Comparison of ENCODE assay signal across 10 mouse cellular contexts in the genomic region with DNA sequence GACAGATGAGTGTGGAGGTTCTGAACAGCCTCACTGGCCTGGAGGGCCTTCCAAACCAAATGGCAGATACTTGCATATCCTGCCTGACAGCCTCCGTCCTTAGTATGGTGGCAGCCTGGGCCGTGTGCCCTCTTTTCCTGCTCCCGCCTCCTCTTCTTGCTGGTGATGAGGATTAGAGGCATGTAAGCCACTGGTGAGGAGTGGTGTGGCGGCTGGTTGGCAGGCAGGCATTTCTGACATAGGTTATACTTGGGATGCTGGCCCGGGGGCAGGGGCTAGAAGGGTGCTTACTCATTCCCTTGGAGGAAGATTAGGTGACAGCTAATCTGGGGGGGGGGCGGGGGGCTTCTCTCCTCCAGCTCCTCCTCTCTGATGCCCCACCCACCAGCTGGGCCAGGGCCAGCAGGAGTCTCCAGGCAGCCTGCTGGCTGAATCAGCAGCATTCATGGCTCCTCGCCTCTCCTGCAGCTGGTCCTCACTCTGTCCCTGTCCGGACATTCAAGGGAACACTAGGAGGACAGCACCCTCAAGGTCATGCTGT. TPM values are rescaled to one million over a fixed set of nuclear protein-coding genes. Genes with fewer than 3 reads are reported as not detected.
DNase-seq lines count a peak whose midpoint lies in the region; ATAC-seq lines count a peak whose summit lies in the region.
"Had no signal": no experiment of that assay in that cellular context is flagged by ENCODE, and none has a peak within 500 bp of the region (broad histone marks: within the 10 kb centered on the region; RNA-seq: fewer than 3 reads in every experiment).

No protein-coding gene starts in this region.

- no peaks in the 10 kb centered on the region for H3K9me3 ChIP-seq in hindbrain, embryonic 15.5 days
- H3K9me3 ChIP-seq: embryonic facial prominence, embryonic 15.5 days had no signal

- H3K4me1 ChIP-seq in hindbrain, embryonic 15.5 days (replicated peaks), result peaks cover 64% of the 10 kb centered on the region

- DNase-seq in cerebellum, adult 11-12 months, result peak; percentile 76
- peak; percentile 52 to 76 for DNase-seq in cerebellum, postnatal 25 days
- DNase-seq in neural tube, embryonic 10.5 days (ENCODE audit: extremely low spot score, low spot score), result peak; percentile 34
- no peak for DNase-seq in liver
- DNase-seq in thymus, postnatal 25 days, result no peak
- DNase-seq: kidney, adult 8-10 months had no signal

- H3K4me2 ChIP-seq in hindbrain, embryonic 15.5 days, result peak overlapping the region; percentile 48
- H3K4me2 ChIP-seq: embryonic facial prominence, embryonic 15.5 days had no signal

- H3K27me3 ChIP-seq in hindbrain, embryonic 15.5 days, result no peaks in the 10 kb centered on the region

- H3K36me3 ChIP-seq in hindbrain, embryonic 15.5 days, result no peaks in the 10 kb centered on the region
- H3K36me3 ChIP-seq: embryonic facial prominence, embryonic 15.5 days had no signal

- WGBS in hindbrain, embryonic 15.5 days, result 11% methylated on average over 8 of the region's 8 CpGs

- ATAC-seq in hindbrain, embryonic 15.5 days (ENCODE audit: low FRiP score, low read depth), result peak; percentile 12; the same call in 1 of the 2 replicates
- no peak for ATAC-seq in activated CD4-positive, CD25-positive, alpha-beta regulatory T cell, adult 4 months
- ATAC-seq in megakaryocyte, adult 5-6 weeks (ENCODE audit: poor library complexity, severe bottlenecking), result no peak

- H3K27ac ChIP-seq in hindbrain, embryonic 15.5 days (replicated peaks), result peak overlapping the region; percentile 46; the same call in 1 of the 2 replicates
- H3K27ac ChIP-seq: embryonic facial prominence, embryonic 15.5 days had no signal

- H3K4me3 ChIP-seq in hindbrain, embryonic 15.5 days, result peak overlapping the region; percentile 14
- H3K4me3 ChIP-seq: embryonic facial prominence, embryonic 15.5 days had no signal

- no peak overlapping the region for H3K9ac ChIP-seq in hindbrain, embryonic 15.5 days
- H3K9ac ChIP-seq: embryonic facial prominence, embryonic 15.5 days had no signal

RNA-seq across cellular contexts. Expression of gene Apba2, which starts 3.3 kb away (rescaled TPM):
- 158 and 175 TPM in 2 replicates for polyA plus RNA-seq in hindbrain, embryonic 15.5 days (2015; fragmentation: Nextera tagmentation; extraction: Ambion mirVana)
- polyA plus RNA-seq in activated CD4-positive, CD25-positive, alpha-beta regulatory T cell, adult 4 months (2017; shearing (Covaris generic)), result not detected
- total RNA-seq in megakaryocyte, adult 5-6 weeks (2015), result not detected in 2 replicates
- not detected in 2 replicates for total RNA-seq in megakaryocyte, adult 5-6 weeks (2017)

Comparison
In these comparisons a context has a peak if more than half of its experiments do, and no peak if none do; other contexts are left out.
1. DNase-seq: peak in cerebellum, adult 11-12 months (single experiment), cerebellum, postnatal 25 days (2 of 2) and neural tube, embryonic 10.5 days (single experiment); none in liver (single experiment) and thymus, postnatal 25 days (single experiment).
2. RNA of gene Apba2, which starts 3.3 kb away (polyA plus RNA-seq): 158 to 175 TPM in hindbrain, embryonic 15.5 days; not detected in activated CD4-positive, CD25-positive, alpha-beta regulatory T cell, adult 4 months; every median in the first group is over 100 times any median in the second.